Mouse (Mus musculus) intestine, embryonic 15.5 days (tissue): Measurements from ENCODE around the gene S100a14. TPM values are rescaled to one million over a fixed set of nuclear protein-coding genes. Genes with fewer than 3 reads are reported as not detected.

ENCODE experiments used
- ATAC-seq: fragments of 200-750 bp; cut with Nextera tagmentation; 2 replicates; pipeline ENCODE4 v1.8.0; 2017; ENCODE audit warnings: moderate TSS enrichment, moderate library complexity
- H3K27ac ChIP-seq: fragments of 300-500 bp; sonication (generic); 2 replicates; pipeline ENCODE4 v1.5.1; 2015; ENCODE audit warnings: mild to moderate bottlenecking, inconsistent platforms
- H3K27me3 ChIP-seq: fragments of 300-500 bp; sonication (generic); replicated peaks from 2 replicates; pipeline ENCODE4 v1.6.1; 2015; ENCODE audit warnings: inconsistent platforms
- H3K36me3 ChIP-seq: fragments of 300-500 bp; sonication (generic); 2 replicates; pipeline ENCODE4 v1.6.1; 2015; ENCODE audit warnings: inconsistent platforms
- H3K4me1 ChIP-seq: fragments of 300-500 bp; sonication (generic); replicated peaks from 2 replicates; pipeline ENCODE4 v1.6.1; 2015; ENCODE audit warnings: inconsistent platforms
- H3K4me2 ChIP-seq: fragments of 300-500 bp; sonication (generic); replicated peaks from 2 replicates; pipeline ENCODE4 v1.6.1; 2015; ENCODE audit warnings: mild to moderate bottlenecking, inconsistent platforms
- H3K4me3 ChIP-seq: fragments of 300-500 bp; sonication (generic); replicated peaks from 2 replicates; pipeline ENCODE4 v1.5.1; 2015; ENCODE audit warnings: inconsistent platforms
- H3K9ac ChIP-seq: fragments of 300-500 bp; sonication (generic); 2 replicates; pipeline ENCODE4 v1.6.1; 2015; ENCODE audit warnings: inconsistent platforms
- H3K9me3 ChIP-seq: fragments of 300-500 bp; sonication (generic); 2 replicates; pipeline ENCODE4 v1.6.1; 2016; ENCODE audit warnings: inconsistent platforms
- WGBS: fragments of 180-500 bp; shearing (Covaris S2); methylation state at CpG from one replicate; pipeline ENCODE4 v1.1.7; 2015; 5-methylcytosine and 5-hydroxymethylcytosine counted together
- polyA plus RNA-seq: library from polyadenylated mRNA; unstranded; fragments of >200 nt; fragmentation: Nextera tagmentation; extraction: Ambion mirVana; gene quantifications from 2 replicates; pipeline ENCODE4 v1.2.1, GENCODE M21; 2015

S100a14 gene
- polyA plus RNA-seq, 1 experiment from 2014 or later, result 6.3 TPM

GRCm38 (mm10) chr3:90526076-90526475, 580 bp upstream of the S100a14 start:
- peak; percentile 36 for ATAC-seq
- Histone ChIP-seq H3K27me3 (no peaks in the 10 kb centered on the region), H3K9me3 (no peaks in the 10 kb centered on the region), H3K4me2 (no peak overlapping the region), H3K4me3 (no peak overlapping the region), H3K36me3 (no peaks in the 10 kb centered on the region), H3K4me1 (peaks cover 7% of the 10 kb centered on the region; the same call in 1 of the 2 replicates), H3K9ac (no peak overlapping the region), H3K27ac (0 out of 2 replicates have a peak overlapping the region, but pooled peaks have one; percentile 17)
- 62% methylated on average over 2 of the region's 2 CpGs for WGBS

DNA sequence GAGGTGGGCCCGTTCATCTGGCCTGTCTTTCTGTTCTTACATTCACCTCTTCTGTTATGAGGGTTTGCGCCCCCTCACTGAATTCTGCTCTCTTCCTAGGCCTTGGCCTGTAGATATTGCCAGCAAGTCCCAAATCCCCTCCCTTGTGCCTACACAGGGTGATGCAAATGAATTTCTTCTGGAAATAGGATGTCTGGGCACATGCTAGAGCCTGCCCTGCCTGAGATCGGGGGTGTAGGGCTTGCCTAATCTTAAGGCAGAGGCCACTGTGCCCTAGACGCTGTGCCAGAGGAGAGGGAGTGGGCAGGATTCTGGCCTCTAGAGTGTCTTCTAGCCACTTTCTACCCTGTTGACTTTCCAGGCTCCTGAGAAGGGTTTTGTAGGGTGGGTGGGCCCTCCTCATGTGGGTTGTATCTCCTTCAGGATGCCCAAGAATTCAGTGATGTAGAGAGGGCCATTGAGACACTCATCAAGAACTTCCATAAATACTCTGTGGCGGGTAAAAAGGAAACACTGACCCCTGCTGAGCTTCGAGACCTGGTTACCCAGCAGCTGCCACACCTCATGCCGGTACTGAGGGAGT, 726 bp downstream of the S100a14 start:
- no peaks in the 10 kb centered on the region for H3K27me3 ChIP-seq
- H3K27ac ChIP-seq, result no peak overlapping the region
- H3K4me2 ChIP-seq, result no peak overlapping the region
- no peak for ATAC-seq
- WGBS, result 84% methylated on average over 7 of the region's 7 CpGs
- H3K36me3 ChIP-seq, result no peaks in the 10 kb centered on the region
- H3K4me1 ChIP-seq, result peaks cover 7% of the 10 kb centered on the region; the same call in 1 of the 2 replicates
- H3K4me3 ChIP-seq, result no peak overlapping the region
- H3K9ac ChIP-seq, result no peak overlapping the region
- H3K9me3 ChIP-seq, result no peaks in the 10 kb centered on the region

DNA sequence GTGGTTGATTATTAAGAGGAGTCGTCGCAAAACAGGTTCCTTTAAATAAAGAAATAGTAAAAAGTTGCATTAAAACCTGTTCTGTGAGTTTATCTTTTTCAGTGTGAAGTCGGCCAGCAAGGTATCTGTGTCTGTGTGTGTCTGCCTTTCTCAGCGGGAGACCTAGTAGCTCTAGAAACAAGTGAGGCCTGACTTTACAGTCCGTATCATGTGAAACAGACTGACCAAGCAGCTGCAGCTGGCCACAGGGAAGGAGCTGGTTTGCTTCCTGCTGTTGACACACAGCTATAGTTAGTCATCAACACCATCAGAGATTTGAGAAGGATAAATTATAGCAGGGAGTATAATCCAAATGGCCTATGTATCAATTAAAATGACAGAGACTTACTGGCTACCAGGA, 5.1 kb downstream of the S100a14 start:
- Histone ChIP-seq H3K4me3 (no peak overlapping the region), H3K4me1 (peaks cover under 1% of the 10 kb centered on the region; the same call in 1 of the 2 replicates), H3K27me3 (no peaks in the 10 kb centered on the region), H3K9me3 (no peaks in the 10 kb centered on the region), H3K36me3 (no peaks in the 10 kb centered on the region), H3K4me2 (no peak overlapping the region), H3K27ac (no peak overlapping the region), H3K9ac (0 out of 2 replicates have a peak overlapping the region, but pooled peaks have one; percentile 3)
- no peak for ATAC-seq
- 54% methylated on average over 5 of the region's 5 CpGs for WGBS

DNA sequence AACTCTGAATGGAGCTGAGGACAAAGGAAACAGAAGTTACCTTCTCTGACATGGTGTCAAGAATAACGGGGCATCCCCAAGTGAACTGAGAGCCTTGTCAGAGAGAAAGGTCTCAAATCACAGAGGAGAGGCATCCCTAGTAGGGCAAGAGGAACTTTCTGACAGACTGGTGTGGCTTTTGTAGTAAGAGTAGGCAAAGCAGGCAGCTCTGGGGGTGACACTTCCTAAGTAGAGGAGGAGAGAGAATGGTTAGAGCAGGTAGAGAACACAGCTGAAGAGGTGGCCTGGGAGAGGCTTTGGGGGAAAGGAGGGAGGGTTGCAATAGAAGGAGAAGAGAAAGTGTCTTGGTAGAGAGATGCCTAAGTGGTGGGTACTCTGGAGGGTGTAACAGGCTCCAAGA, 8.8 kb downstream of the S100a14 start:
- ATAC-seq, result no peak
- H3K4me2 ChIP-seq, result no peak overlapping the region
- H3K9me3 ChIP-seq, result no peaks in the 10 kb centered on the region
- H3K27me3 ChIP-seq, result no peaks in the 10 kb centered on the region
- 82% methylated on average over 1 of the region's 1 CpGs for whole genome bisulfite sequencing
- no peak overlapping the region for H3K4me3 ChIP-seq
- peaks cover 11% of the 10 kb centered on the region for H3K4me1 ChIP-seq
- no peak overlapping the region for H3K27ac ChIP-seq
- no peak overlapping the region for H3K9ac ChIP-seq
- H3K36me3 ChIP-seq, result no peaks in the 10 kb centered on the region

- Histone ChIP-seq H3K36me3 (no peaks in the 10 kb centered on the region), H3K4me3 (peak within 1 kb of the TSS; percentile 34), H3K9me3 (no peaks in the 10 kb centered on the region), H3K27ac (peak within 1 kb of the TSS; percentile 52), H3K4me1 (peaks cover 11% of the 10 kb centered on the region), H3K9ac (peak within 1 kb of the TSS; percentile 37), H3K27me3 (no peaks in the 10 kb centered on the region), H3K4me2 (peak within 1 kb of the TSS; percentile 56)
- peak; percentile 93 for ATAC-seq
- WGBS, result 32% methylated on average over 10 of the region's 10 CpGs
Observed at GRCm38 (mm10) chr3:90537141-90537904, 10.7 kb downstream of the S100a14 start, which contains the start of gene S100a16. TSS of gene S100a16 (plus strand) at chr3:90537254.

- Histone ChIP-seq H3K27me3 (no peaks in the 10 kb centered on the region), H3K36me3 (no peaks in the 10 kb centered on the region), H3K27ac (no peak overlapping the region), H3K4me3 (peak overlapping the region; percentile 34), H3K4me2 (peak overlapping the region; percentile 56), H3K9me3 (no peaks in the 10 kb centered on the region), H3K4me1 (peaks cover 11% of the 10 kb centered on the region), H3K9ac (peak overlapping the region; percentile 37)
- ATAC-seq, result peak; percentile 14
- 61% methylated on average over 5 of the region's 5 CpGs for WGBS
Observed at GRCm38 (mm10) chr3:90537905-90538296, 11.2 kb downstream of the S100a14 start.

DNA sequence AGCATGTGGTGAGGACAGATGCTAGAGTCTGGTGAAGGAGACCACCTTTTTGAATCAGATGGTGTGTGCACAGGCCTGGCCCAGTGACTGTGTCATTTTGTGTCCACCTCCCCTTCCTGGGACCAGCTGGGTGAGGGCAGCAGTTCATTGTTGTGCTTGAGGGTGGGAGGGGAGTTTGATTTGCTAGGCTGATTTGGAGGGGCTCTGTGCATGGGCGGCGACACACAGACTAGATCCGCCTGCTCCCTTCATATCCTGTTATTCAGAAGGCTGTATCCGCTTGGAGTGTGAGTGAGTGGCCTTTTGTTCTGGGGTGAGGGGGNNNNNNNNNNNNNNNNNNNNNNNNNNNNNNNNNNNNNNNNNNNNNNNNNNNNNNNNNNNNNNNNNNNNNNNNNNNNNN, 14.2 kb downstream of the S100a14 start:
- Histone ChIP-seq H3K4me3 (no peak overlapping the region), H3K36me3 (no peaks in the 10 kb centered on the region), H3K9ac (no peak overlapping the region; the same call in 1 of the 2 replicates), H3K27me3 (no peaks in the 10 kb centered on the region), H3K27ac (0 out of 2 replicates have a peak overlapping the region, but pooled peaks have one; percentile 9), H3K9me3 (no peaks in the 10 kb centered on the region), H3K4me1 (peaks cover 11% of the 10 kb centered on the region), H3K4me2 (no peak overlapping the region)
- ATAC-seq, result no peak
- 58% methylated on average over 4 of the region's 4 CpGs for WGBS

- Histone ChIP-seq H3K27me3 (no peaks in the 10 kb centered on the region), H3K4me2 (no peak overlapping the region), H3K9me3 (no peaks in the 10 kb centered on the region), H3K9ac (no peak overlapping the region), H3K36me3 (no peaks in the 10 kb centered on the region), H3K4me3 (no peak overlapping the region), H3K4me1 (no peaks in the 10 kb centered on the region), H3K27ac (no peak overlapping the region)
- 53% methylated on average over 5 of the region's 5 CpGs for WGBS
- ATAC-seq, result 0 out of 2 replicates have a peak, but pooled peaks have one; percentile 25
Observed at GRCm38 (mm10) chr3:90549676-90550420, 23.2 kb downstream of the S100a14 start.

DNA sequence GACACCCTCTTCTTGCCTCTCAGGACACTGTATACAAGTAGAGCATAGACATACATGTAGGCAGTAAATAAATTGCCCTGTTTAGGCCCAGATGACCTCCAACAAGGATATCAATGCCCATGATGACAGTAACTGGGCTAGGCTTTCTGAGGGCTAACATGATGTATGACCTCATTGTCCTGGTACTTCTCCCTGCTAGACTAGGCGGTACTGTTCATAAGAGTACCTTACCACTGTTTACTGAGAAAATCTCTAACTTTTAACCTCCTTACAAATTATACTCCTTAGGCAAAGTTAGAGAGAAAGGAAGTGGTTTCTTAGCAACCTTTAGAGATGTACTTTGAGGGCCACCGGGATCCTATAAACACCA, 23.8 kb downstream of the S100a14 start:
- no peaks in the 10 kb centered on the region for H3K4me1 ChIP-seq
- no peak overlapping the region for H3K4me3 ChIP-seq
- H3K9me3 ChIP-seq, result no peaks in the 10 kb centered on the region
- 72% methylated on average over 2 of the region's 2 CpGs for WGBS
- H3K27me3 ChIP-seq, result no peaks in the 10 kb centered on the region
- ATAC-seq, result 0 out of 2 replicates have a peak, but pooled peaks have one; percentile 17
- H3K4me2 ChIP-seq, result no peak overlapping the region
- H3K27ac ChIP-seq, result no peak overlapping the region
- H3K36me3 ChIP-seq, result no peaks in the 10 kb centered on the region
- H3K9ac ChIP-seq, result no peak overlapping the region

DNA sequence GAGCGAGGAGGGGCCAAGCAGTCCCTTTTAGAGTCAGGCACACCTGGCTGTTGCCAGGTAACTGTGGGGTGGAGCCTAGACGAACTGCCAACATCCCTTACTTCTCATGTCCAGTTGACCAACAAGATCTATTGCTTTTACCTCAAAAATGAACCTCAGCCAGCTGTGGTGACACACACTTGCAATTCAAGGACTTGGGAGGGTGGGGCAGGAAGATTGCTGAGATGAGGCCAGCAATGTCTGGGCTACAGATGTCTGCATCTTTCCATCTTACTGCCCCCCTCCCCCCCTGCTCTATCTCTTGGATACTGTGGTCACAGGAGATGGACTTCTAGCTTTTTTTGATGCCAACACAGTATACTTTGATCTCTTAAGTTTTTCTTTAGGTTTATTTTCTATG, 25.6 kb downstream of the S100a14 start:
- Histone ChIP-seq H3K27me3 (no peaks in the 10 kb centered on the region), H3K4me2 (no peak overlapping the region), H3K4me1 (no peaks in the 10 kb centered on the region), H3K9me3 (no peaks in the 10 kb centered on the region), H3K27ac (no peak overlapping the region), H3K36me3 (no peaks in the 10 kb centered on the region), H3K9ac (no peak overlapping the region), H3K4me3 (no peak overlapping the region)
- WGBS, result 73% methylated on average over 2 of the region's 2 CpGs
- no peak for ATAC-seq

GRCm38 (mm10) chr3:90555954-90556353, 29.3 kb downstream of the S100a14 start:
- no peak overlapping the region for H3K27ac ChIP-seq
- WGBS, result 69% methylated on average over 5 of the region's 5 CpGs
- no peak overlapping the region for H3K4me3 ChIP-seq
- no peaks in the 10 kb centered on the region for H3K27me3 ChIP-seq
- no peaks in the 10 kb centered on the region for H3K36me3 ChIP-seq
- H3K9ac ChIP-seq, result no peak overlapping the region
- H3K4me2 ChIP-seq, result no peak overlapping the region
- no peaks in the 10 kb centered on the region for H3K9me3 ChIP-seq
- ATAC-seq, result no peak
- no peaks in the 10 kb centered on the region for H3K4me1 ChIP-seq

GRCm38 (mm10) chr3:90560008-90560628, 33.5 kb downstream of the S100a14 start, which contains the start of gene S100a3:
TSS of gene S100a3 (plus strand) at chr3:90560578.
- Histone ChIP-seq H3K4me3 (no peak within 1 kb of the TSS), H3K9me3 (no peaks in the 10 kb centered on the region), H3K9ac (no peak within 1 kb of the TSS), H3K36me3 (no peaks in the 10 kb centered on the region), H3K27ac (no peak within 1 kb of the TSS), H3K4me1 (no peaks in the 10 kb centered on the region), H3K4me2 (no peak within 1 kb of the TSS), H3K27me3 (no peaks in the 10 kb centered on the region)
- 72% methylated on average over 6 of the region's 6 CpGs for WGBS
- ATAC-seq, result no peak
